Mouse (Mus musculus): ENCODE data around the gene Dmrta2.

The Dmrta2 gene

GRCm38 (mm10) chr4:110021956-110022625, 44.2 kb downstream of the Dmrta2 start:
- DNase-seq: peak; percentile 64 to 71

DNA sequence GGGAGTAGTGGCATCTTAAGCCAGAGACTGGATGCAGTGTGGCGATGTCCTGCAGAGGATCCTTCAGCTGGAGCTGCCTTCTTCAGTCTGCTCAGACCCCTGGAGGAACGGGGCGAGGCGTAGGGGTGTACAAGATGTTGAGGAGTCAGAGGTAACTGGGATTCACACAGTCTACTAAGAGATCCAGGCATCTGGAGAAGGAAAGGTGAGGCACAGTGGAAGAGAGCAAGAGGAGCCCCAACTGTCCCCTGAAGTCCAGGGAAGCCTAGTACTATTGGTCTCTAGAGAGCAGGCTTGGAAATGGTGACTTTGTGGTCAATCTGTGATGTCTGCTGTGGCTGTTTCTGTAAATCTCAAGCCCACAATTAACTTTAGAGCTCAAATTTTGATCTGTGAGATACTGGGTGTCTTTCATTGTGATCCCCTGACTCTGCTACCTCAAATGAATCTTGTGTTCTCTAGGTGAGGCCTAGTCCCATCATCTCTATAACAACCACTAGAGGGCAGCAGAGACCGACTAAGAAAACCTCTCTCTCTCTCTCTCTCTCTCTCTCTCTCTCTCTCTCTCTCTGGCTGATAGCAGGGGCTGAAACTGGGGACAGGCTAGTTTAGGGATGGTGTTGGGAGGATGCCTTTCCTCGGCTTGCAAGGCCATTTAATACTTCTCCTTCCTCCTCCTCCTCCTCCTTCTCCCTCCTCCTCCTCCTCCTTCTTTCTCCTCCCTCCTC, 50.8 kb downstream of the Dmrta2 start:
- DNase-seq: no peak

GRCm38 (mm10) chr4:110029446-110029845, 51.6 kb downstream of the Dmrta2 start:
- DNase-seq: no peak

All from thymus, postnatal 36 days (tissue).